Mouse (Mus musculus) spleen, adult 12 weeks (tissue): ENCODE data around the gene Ugt1a6a.

Experiments used
- DNase-seq: peaks from one replicate; pipeline ENCODE4 v3.0.0; 2022; ENCODE audit warnings: low spot score

Gene Ugt1a6a

GRCm38 (mm10) chr1:88229566-88229965, 95.0 kb downstream of the Ugt1a6a start:
- no peak for DNase-seq

GRCm38 (mm10) chr1:88229986-88230385, 95.4 kb downstream of the Ugt1a6a start:
- no peak for DNase-seq

- no peak for DNase-seq
These were observed 95.8 kb downstream of the Ugt1a6a start for GRCm38 (mm10) chr1:88230421-88230820.

- no peak for DNase-seq
These were observed 96.6 kb downstream of the Ugt1a6a start for GRCm38 (mm10) chr1:88230981-88231802.

GRCm38 (mm10) chr1:88231803-88232499, 97.3 kb downstream of the Ugt1a6a start:
- no peak for DNase-seq

GRCm38 (mm10) chr1:88232664-88233380, 98.2 kb downstream of the Ugt1a6a start:
- no peak for DNase-seq

GRCm38 (mm10) chr1:88233421-88234247, 99.0 kb downstream of the Ugt1a6a start:
- no peak for DNase-seq

GRCm38 (mm10) chr1:88234248-88234610, 99.6 kb downstream of the Ugt1a6a start:
- DNase-seq: no peak

- DNase-seq: no peak
These were observed 100.0 kb downstream of the Ugt1a6a start for GRCm38 (mm10) chr1:88234646-88235045.

GRCm38 (mm10) chr1:88235046-88235893, 100.7 kb downstream of the Ugt1a6a start:
- DNase-seq: no peak

- DNase-seq: no peak
These were observed 101.3 kb downstream of the Ugt1a6a start for GRCm38 (mm10) chr1:88235894-88236415.

GRCm38 (mm10) chr1:88237311-88237710, 102.7 kb downstream of the Ugt1a6a start:
- no peak for DNase-seq

- no peak for DNase-seq
These were observed 104.2 kb downstream of the Ugt1a6a start for GRCm38 (mm10) chr1:88238771-88239170.

- no peak for DNase-seq
These were observed 105.5 kb downstream of the Ugt1a6a start for GRCm38 (mm10) chr1:88240072-88240471.

GRCm38 (mm10) chr1:88240579-88240978, 106.0 kb downstream of the Ugt1a6a start:
- DNase-seq: no peak

- no peak for DNase-seq
These were observed 109.3 kb downstream of the Ugt1a6a start for GRCm38 (mm10) chr1:88243861-88244260.

- no peak for DNase-seq
These were observed 111.3 kb downstream of the Ugt1a6a start for GRCm38 (mm10) chr1:88245881-88246280.

GRCm38 (mm10) chr1:88246386-88246785, 111.8 kb downstream of the Ugt1a6a start:
- no peak for DNase-seq

GRCm38 (mm10) chr1:88247660-88248059, 113.1 kb downstream of the Ugt1a6a start:
- DNase-seq: no peak

- DNase-seq: no peak
These were observed 114.0 kb downstream of the Ugt1a6a start for GRCm38 (mm10) chr1:88248658-88249057.

- no peak for DNase-seq
These were observed 115.0 kb downstream of the Ugt1a6a start for GRCm38 (mm10) chr1:88249596-88249995.
